Mouse (Mus musculus): ENCODE measurements around the gene Olfr1501.
"Not testable (repeated sequence)": the region's sequence is repeated elsewhere in the genome, so short reads cannot be mapped to it uniquely, and the experiment has no call there.

The Olfr1501 gene

DNA sequence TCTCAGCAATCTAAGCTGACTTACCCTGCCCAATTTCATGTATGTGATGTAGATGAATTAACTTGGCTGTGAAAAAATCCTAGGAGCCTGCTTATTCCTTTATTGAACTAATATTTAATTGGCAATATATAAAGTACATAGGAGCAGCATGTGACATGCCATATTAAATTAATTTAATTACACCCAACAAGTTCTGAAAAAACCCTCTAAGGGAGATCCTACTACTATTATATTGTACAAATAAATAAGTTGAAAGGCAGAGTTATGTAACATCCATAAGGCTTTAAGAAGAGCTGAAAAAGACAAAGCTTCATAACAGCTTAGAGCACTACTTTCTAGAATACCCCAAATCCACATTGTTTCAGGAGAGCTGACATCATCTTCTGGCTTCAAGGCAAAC is at the start of gene Olfr1501:
TSS of gene Olfr1501 (minus strand) at position 101 of the 400 bp plus-strand sequence.
- DNase-seq (ENCODE audit: low spot score in 2 of 2) = not testable (repeated sequence)

DNA sequence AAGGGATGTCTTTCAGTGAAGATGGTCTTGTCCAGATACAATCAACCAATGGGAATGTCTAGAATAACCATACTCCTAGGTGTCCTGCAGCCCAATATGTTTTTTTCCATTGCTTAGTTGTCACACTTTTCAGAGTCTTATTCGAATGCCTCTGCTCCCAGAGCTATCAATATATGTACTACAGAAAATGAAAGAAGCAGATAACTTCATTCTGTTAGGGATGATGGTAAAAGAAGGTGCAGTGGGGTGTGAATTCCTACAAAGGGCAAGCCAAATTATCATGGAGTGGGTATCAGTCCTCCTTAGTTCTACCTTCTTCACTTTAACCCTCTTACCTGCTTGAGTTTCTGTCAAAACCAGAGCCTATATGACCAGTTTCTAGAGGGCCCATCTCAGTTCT is 47.3 kb upstream of the Olfr1501 start, which contains the start of gene Olfr1504:
TSS of gene Olfr1504 (minus strand) at position 101 of the 400 bp plus-strand sequence.
- no peak for DNase-seq (ENCODE audit: low spot score in 2 of 2)

DNA sequence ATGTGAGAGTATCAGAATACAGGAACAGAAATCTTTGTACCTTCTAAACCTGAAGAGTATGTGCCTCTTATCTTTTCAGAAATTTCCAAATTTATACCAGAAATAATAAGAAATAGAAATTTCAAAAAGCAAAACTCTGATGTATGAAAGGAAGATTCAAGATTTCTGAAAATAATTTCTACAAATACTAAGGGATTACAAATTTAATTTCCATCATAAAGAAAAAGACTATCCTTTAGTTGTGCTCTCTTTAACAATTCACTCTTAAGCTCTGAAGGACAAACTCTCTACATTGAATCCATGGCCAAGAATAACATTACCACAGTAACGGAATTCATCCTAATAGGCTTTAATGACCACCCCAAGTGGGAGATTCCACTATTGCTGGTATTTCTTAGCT is 11.0 kb upstream of the Olfr1501 start, which contains the start of gene Olfr1502:
TSS of gene Olfr1502 (plus strand) at position 301 of the 400 bp plus-strand sequence.
- no peak for DNase-seq (ENCODE audit: low spot score in 2 of 2)

DNA sequence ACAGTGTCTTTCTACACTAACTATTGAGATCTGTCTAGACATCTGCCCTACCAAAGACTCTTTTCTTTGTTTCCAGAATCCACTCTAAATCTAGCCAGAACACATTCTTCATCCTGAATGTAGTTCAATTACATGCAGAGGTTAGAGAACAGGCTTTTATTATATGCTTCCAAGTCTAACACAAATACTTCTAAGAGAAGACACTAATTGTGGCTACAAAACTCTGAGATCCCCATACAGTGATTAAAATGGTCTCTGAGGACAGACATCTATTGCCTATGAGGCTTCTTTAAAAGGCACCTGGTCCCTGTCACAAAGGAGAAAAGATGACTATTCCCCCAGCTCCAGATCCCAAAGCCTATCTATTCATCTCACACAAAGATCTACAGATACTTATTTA is 20.1 kb downstream of the Olfr1501 start, which contains the start of gene Olfr1500:
TSS of gene Olfr1500 (minus strand) at position 101 of the 400 bp plus-strand sequence.
- DNase-seq (ENCODE audit: low spot score in 2 of 2) = no peak

DNA sequence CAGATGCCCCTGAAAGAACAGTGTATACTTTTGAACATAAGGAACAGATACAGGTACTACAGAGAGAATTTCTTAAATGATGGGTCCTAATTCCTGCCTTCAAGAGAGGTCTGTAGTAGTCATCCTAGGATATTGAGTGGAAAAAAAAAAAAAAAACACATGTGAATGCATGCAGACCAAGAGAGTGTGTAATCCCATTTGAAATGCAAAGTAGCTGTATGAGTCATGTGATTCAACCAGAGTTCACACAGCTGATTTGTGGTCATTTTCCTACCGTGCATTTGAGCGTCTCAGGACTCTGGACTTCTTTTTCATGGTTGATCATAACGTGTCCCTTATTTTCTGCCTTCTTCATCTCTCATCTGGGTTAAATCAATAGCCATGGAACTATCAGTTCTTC is 22.0 kb downstream of the Olfr1501 start:
- no peak for DNase-seq (ENCODE audit: low spot score in 2 of 2)

DNA sequence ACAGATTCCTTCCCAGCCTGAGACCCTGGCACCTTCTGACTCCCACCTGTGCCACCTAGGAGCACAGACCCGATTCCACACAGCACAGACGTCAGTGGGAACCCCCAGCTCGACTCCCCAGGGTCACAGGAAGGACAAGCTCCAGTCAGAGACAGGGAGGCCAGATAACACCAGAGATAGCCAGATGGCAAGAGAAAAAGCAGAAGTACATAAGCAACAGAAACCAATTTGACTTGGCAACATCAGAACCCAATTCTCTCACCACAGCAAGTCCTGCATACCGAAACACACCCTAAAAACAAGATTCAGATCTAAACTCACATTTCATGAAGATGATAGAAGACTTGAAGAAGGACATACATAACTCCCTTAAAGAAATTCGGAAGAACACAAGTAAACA is 29.6 kb downstream of the Olfr1501 start:
- DNase-seq (ENCODE audit: low spot score in 2 of 2) = no peak

DNA sequence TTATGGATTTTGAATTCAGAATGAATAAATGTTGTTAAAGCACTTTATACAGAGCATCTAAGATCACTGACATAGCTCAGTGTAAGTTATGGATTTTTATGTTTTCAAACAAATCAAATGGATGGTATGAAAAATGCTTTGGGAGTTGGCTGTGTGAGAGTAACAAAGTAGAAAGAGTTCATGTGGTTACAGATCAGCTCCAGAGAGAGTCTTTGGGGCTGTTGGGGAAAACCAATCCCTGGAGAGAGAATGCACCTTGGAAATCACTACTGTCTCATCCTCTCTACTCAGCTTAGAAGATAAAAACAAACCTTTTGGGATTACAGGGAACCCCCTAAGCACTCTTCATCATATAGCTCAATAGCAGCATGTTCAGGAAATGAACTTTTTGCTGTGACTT is 31.1 kb downstream of the Olfr1501 start, which contains the start of gene Olfr1499:
TSS of gene Olfr1499 (minus strand) at position 101 of the 400 bp plus-strand sequence.
- DNase-seq (ENCODE audit: low spot score in 2 of 2) = no peak

DNA sequence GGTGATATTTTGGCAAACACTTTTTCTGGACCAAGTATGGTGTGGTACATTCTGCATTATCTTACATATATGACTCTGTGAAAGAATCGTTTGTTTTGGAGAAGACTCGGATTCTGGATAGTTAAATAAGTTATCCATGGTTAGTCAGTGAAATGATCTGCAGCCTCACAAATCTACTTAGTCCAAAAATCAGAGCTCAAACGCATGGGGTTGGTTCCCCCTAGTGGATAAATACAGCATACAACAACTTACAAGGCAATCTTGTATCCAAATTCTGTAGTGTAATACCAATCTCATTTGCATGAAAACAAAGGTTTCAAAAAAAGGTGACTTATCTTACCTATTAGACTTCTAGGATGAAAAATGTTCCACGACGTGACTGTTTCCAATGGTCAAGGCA is 31.7 kb downstream of the Olfr1501 start:
- peak in 1 of 2 experiments; percentile 20 for DNase-seq (ENCODE audit: low spot score in 2 of 2)

DNA sequence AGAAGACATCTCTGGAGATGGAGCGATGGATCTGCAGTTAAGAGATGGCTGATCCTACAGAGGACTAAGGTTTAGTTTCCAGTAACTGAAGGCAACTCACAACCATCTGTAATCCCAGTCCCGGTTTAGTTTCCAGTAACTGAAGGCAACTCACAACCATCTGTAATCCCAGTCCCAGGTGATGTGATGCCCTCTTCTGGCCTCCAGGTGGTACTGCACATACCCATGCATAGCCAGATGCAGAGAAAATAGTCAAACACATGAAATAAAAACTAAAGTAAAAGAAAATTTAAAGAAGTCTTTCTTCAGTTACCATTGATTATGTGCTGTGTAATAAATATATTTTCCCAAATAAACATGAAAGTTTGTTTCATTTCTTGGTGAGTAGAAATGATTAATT is 37.7 kb downstream of the Olfr1501 start:
- no peak for DNase-seq (ENCODE audit: low spot score in 2 of 2)

DNA sequence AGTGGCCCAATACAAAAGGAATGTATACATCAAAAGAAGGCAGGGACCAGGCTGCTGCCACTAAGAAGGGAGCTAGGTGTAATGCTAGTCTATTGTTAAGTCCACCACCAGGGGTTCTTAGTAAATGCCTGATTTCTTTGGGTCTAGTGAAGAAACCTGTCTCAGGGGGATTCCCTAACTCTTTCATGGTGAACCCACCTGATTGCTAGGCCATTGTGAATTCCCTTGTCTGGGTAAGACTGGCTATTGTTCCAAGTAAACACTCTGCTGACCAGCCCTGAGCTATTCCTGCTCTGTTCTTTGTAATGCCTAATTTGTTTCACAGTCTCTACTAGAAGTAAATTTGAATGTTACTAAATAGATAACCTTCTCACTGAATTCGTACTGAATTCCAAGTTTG is 45.0 kb downstream of the Olfr1501 start:
- DNase-seq (ENCODE audit: low spot score in 2 of 2) = not testable (repeated sequence)

DNA sequence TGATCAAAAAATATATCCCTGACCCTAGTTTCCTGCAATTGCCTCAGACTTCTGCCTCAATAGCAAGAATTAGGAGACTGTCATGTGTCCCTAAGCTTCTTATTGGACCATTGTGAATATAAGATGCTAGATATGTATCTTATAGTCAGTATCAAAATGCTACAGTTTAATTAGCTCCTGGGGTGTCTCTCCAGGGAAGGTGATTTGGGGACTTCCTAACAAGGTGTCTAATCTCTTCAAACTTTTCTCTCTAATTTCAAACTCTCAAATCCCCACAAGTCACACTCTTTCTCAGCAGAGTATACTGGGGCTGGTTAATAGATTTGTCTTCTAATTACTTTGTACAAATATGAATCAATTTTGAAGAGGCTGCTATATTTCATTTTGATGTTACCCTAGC is 52.4 kb downstream of the Olfr1501 start, which contains the start of gene Olfr1497:
TSS of gene Olfr1497 (minus strand) at position 101 of the 400 bp plus-strand sequence.
- no peak for DNase-seq (ENCODE audit: low spot score in 2 of 2)

Measured in right cerebral cortex, postnatal 10 days (tissue).